Mouse (Mus musculus) stomach, postnatal 0 days (tissue): ENCODE data around the gene Cpne6. TPM values are rescaled to one million over a fixed set of nuclear protein-coding genes. Genes with fewer than 3 reads are reported as not detected.

Source experiments
- ATAC-seq: fragments of 200-750 bp; cut with Nextera tagmentation; 2 replicates; pipeline ENCODE4 v1.8.0; 2017; ENCODE audit not compliant: low FRiP score, low TSS enrichment
- DNase-seq: peaks from one replicate; pipeline ENCODE4 v3.0.0-alpha.2; 2016; ENCODE audit warnings: low spot score
- H3K27ac ChIP-seq: fragments of 300-500 bp; sonication (generic); replicated peaks from 2 replicates; pipeline ENCODE4 v1.5.1; 2014; ENCODE audit warnings: mild to moderate bottlenecking, control low read depth
- H3K27me3 ChIP-seq: fragments of 300-500 bp; sonication (generic); 2 replicates; pipeline ENCODE4 v1.6.1; 2014; ENCODE audit warnings: low read length; ENCODE audit not compliant: control insufficient read depth, insufficient read depth
- H3K36me3 ChIP-seq: fragments of 300-500 bp; sonication (generic); 2 replicates; pipeline ENCODE4 v1.6.1; 2014; ENCODE audit warnings: low read length, mixed read lengths; ENCODE audit not compliant: control insufficient read depth, insufficient read depth
- H3K4me1 ChIP-seq: fragments of 300-500 bp; sonication (generic); replicated peaks from 2 replicates; pipeline ENCODE4 v1.6.1; 2014; ENCODE audit warnings: antibody characterized with exemption; ENCODE audit not compliant: control insufficient read depth, insufficient read depth
- H3K4me2 ChIP-seq: fragments of 300-500 bp; sonication (generic); replicated peaks from 2 replicates; pipeline ENCODE4 v1.6.1; 2014; ENCODE audit warnings: low read depth, mild to moderate bottlenecking, control low read depth, moderate library complexity
- H3K4me3 ChIP-seq: fragments of 300-500 bp; sonication (generic); 2 replicates; pipeline ENCODE4 v1.5.1; 2014; ENCODE audit warnings: low read depth, low read length, control low read depth
- H3K9ac ChIP-seq: fragments of 300-500 bp; sonication (generic); 2 replicates; pipeline ENCODE4 v1.6.1; 2014; ENCODE audit warnings: mild to moderate bottlenecking, low read length, control low read depth, mixed read lengths
- H3K9me3 ChIP-seq: fragments of 300-500 bp; sonication (generic); 2 replicates; pipeline ENCODE4 v1.6.1; 2016; ENCODE audit warnings: low read length; ENCODE audit not compliant: control insufficient read depth
- CTCF ChIP-seq: IDR thresholded peaks from 2 replicates; pipeline ENCODE4 v1.5.1; 2016; ENCODE audit warnings: antibody characterized with exemption, low read depth, mild to moderate bottlenecking, moderate library complexity
- EP300 ChIP-seq: optimal IDR thresholded peaks from 2 replicates; pipeline ENCODE3; 2016; ENCODE audit warnings: antibody characterized with exemption
- WGBS: fragments of 180-500 bp; shearing (Covaris S2); extraction: QIAGEN DNeasy Blood & Tissue Kit; methylation state at CpG from one replicate; pipeline ENCODE4 v1.1.7; 2014; 5-methylcytosine and 5-hydroxymethylcytosine counted together
- polyA plus RNA-seq: library from polyadenylated mRNA; unstranded; fragments of >200 nt; fragmentation: Nextera tagmentation; extraction: Ambion mirVana; gene quantifications from 2 replicates; pipeline ENCODE4 v1.2.1, GENCODE M21; 2015

The Cpne6 gene
- polyA plus RNA-seq, result 0.08 and 0.17 TPM in 2 replicates

DNA sequence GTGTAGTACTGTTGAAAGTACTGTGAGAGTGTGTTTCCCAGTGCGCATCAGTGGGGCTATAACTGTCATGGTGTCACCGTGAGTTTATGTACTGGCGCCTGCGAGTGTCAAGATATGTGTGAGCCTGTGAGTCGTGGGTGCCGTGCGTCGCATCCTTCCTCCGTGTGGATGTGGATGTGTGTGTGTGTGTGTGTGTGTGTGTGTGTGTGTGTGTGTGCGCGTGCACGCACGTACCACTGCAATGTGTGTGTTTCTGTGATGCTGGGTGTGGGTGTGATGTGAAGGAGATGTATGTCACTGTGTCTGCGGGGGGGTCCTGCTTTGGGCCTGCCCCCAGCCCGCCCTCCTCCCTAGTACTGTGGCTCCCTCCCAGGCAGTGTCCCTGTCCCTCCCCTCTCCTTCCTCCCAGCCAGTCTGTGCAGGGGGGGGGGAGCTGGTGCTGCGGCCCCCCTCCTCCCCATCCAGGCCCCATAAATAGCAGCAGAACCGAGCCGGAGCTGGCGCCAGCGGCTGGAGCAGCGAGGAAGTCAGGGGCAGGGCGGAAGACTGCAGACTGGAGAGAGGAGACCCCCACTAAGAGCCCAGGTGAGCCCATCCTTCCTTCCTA is at the start of gene Cpne6:
TSS of gene Cpne6 (plus strand) at position 321 of the 607 bp plus-strand sequence.
- no peak within 1 kb of the TSS for H3K9ac ChIP-seq
- no peak for TF ChIP-seq EP300
- TF ChIP-seq CTCF, result no peak
- WGBS, result 69% methylated on average over 20 of the region's 22 CpGs

GRCm38 (mm10) chr14:55461757-55462156 is 48.5 kb upstream of the Cpne6 start:
- no peak for TF ChIP-seq CTCF
- TF ChIP-seq EP300, result no peak
- H3K4me1 ChIP-seq, result no peaks in the 10 kb centered on the region
- no peaks in the 10 kb centered on the region for H3K27me3 ChIP-seq
- no peak overlapping the region for H3K4me3 ChIP-seq
- no peaks in the 10 kb centered on the region for H3K36me3 ChIP-seq
- no peaks in the 10 kb centered on the region for H3K9me3 ChIP-seq
- DNase-seq (no peak), ATAC-seq (no peak)
- H3K27ac ChIP-seq, result no peak overlapping the region
- no peak overlapping the region for H3K4me2 ChIP-seq
- WGBS, result 20% methylated on average over 4 of the region's 4 CpGs
- no peak overlapping the region for H3K9ac ChIP-seq

More for the DNA sequence above, at the start of gene Cpne6:
- Histone ChIP-seq H3K4me3 (no peak within 1 kb of the TSS), H3K36me3 (no peaks in the 10 kb centered on the region), H3K27ac (no peak within 1 kb of the TSS), H3K4me1 (no peaks in the 10 kb centered on the region), H3K4me2 (no peak within 1 kb of the TSS), H3K9me3 (no peaks in the 10 kb centered on the region), H3K27me3 (no peaks in the 10 kb centered on the region)
- DNase-seq (no peak), ATAC-seq (no peak)

DNA sequence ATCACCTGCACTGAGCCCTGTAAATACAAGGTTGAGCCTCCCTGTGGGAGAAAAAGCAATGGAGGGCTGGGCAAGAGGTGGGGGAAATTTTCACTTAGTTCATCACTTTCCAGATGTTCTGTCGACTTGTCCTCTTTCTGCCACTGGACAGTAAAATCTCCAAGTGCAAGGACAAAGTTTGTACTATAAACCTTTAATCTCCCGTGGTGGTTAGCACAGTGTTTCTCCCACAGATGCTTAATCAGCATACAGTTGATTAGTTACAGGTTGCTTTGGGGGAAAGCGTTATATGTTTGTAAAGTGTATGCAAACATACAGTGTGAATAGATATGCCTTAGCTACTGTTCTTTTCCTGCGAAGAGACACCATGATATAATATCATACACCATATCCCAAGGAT is 43.8 kb upstream of the Cpne6 start:
- no peaks in the 10 kb centered on the region for H3K36me3 ChIP-seq
- H3K27me3 ChIP-seq, result no peaks in the 10 kb centered on the region
- no peak overlapping the region for H3K9ac ChIP-seq
- DNase-seq (no peak), ATAC-seq (no peak)
- H3K4me2 ChIP-seq, result no peak overlapping the region
- no peaks in the 10 kb centered on the region for H3K9me3 ChIP-seq
- H3K4me3 ChIP-seq, result no peak overlapping the region
- WGBS, result 58% methylated on average over 4 of the region's 4 CpGs
- no peak for TF ChIP-seq EP300
- TF ChIP-seq CTCF, result no peak
- H3K27ac ChIP-seq, result no peak overlapping the region
- H3K4me1 ChIP-seq, result no peaks in the 10 kb centered on the region; the same call in 1 of the 2 replicates

DNA sequence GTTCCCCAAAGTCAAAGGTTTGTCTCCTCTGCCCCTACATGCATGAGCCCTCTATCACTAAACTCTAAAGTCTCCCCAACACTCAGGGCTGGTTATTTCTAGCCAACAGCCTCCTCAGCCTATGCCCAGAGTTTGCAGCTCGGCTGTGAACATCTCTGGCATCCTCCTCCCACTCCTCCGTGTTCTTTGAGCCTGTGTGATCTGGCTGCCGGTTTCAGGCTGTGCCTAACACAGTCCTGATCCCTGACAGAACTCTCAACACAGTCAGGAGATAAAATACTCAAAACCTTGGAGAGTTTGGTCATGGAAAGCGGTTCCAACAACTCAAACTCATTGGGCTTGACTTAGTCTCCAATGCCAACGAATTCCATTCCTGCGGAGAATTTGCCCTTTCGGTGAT is 43.1 kb upstream of the Cpne6 start:
- Histone ChIP-seq H3K9ac (no peak overlapping the region), H3K4me3 (no peak overlapping the region), H3K36me3 (no peaks in the 10 kb centered on the region), H3K4me1 (no peaks in the 10 kb centered on the region; the same call in 1 of the 2 replicates), H3K27ac (no peak overlapping the region), H3K4me2 (no peak overlapping the region), H3K9me3 (no peaks in the 10 kb centered on the region), H3K27me3 (no peaks in the 10 kb centered on the region)
- TF ChIP-seq CTCF, result no peak
- no peak for TF ChIP-seq EP300
- ATAC-seq, result no peak
- no peak for DNase-seq
- 70% methylated on average over 7 of the region's 7 CpGs for WGBS

- Histone ChIP-seq H3K4me2 (no peak overlapping the region), H3K9ac (no peak overlapping the region), H3K27ac (no peak overlapping the region), H3K27me3 (no peaks in the 10 kb centered on the region), H3K4me1 (no peaks in the 10 kb centered on the region; the same call in 1 of the 2 replicates), H3K4me3 (no peak overlapping the region), H3K9me3 (no peaks in the 10 kb centered on the region), H3K36me3 (no peaks in the 10 kb centered on the region)
- ATAC-seq, result no peak
- no peak for DNase-seq
- TF ChIP-seq CTCF (no peak), EP300 (no peak)
- WGBS, result 65% methylated on average over 2 of the region's 2 CpGs
Measured at GRCm38 (mm10) chr14:55468301-55468741, 41.9 kb upstream of the Cpne6 start.

GRCm38 (mm10) chr14:55469041-55469440 is 41.2 kb upstream of the Cpne6 start:
- H3K27ac ChIP-seq, result no peak overlapping the region
- 45% methylated on average over 2 of the region's 2 CpGs for WGBS
- no peaks in the 10 kb centered on the region; the same call in 1 of the 2 replicates for H3K4me1 ChIP-seq
- H3K9ac ChIP-seq, result no peak overlapping the region
- no peaks in the 10 kb centered on the region for H3K36me3 ChIP-seq
- TF ChIP-seq EP300, result no peak
- TF ChIP-seq CTCF, result no peak
- no peaks in the 10 kb centered on the region for H3K9me3 ChIP-seq
- H3K4me2 ChIP-seq, result no peak overlapping the region
- ATAC-seq, result peak; percentile 81
- DNase-seq, result peak; percentile 33
- no peak overlapping the region for H3K4me3 ChIP-seq
- H3K27me3 ChIP-seq, result no peaks in the 10 kb centered on the region
